Mouse (Mus musculus) fat pad, adult 2 months (tissue): Measurements from ENCODE around the gene Arrdc4.

Source experiments
- DNase-seq: peaks from one replicate; pipeline ENCODE4 v3.0.0-alpha.2; 2011; ENCODE audit warnings: low read depth, low spot score; ENCODE audit errors: extremely low read depth

The Arrdc4 gene

GRCm38 (mm10) chr7:68748761-68749635, at the start of gene Arrdc4:
TSS of gene Arrdc4 (minus strand) at chr7:68749241.
- peak; percentile 95 for DNase-seq

DNA sequence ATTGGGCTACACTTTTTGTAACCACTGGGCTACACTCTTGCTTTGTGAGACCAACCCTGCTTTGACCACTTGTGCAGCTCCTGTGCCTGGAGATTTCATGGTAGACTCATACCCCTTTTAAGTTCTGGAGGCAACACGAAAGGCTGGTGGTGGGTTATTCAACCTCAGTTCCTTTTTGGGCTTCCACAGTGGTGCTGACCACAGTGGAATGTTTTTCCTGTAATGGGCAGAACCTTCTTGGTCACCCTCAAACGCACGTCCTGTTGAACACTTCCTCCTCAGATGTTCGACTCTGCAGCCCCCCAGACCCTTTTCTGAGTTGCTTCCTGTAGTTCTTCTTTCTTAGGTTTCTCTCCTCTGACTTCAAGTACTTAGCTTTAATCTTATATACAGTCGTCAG, 46.5 kb upstream of the Arrdc4 start:
- DNase-seq: no peak

DNA sequence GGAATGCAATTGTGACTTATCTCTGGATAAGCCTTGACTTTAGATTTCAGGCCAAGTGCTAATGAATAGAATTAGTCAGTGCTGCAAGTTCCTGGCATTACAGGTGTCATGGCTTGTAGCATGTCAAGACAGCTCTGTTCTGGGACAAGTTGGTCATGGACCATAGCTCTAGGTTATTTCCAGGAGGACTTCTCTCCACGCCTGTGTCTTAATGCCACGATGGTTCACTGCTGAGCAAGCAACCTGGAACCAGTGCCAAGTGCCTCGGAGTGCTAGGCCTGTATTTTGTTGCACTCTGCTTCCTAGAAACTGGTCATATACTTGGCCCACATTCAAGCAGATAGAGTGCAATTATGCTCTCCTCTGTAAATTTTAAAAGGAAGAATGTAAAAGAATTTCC, 39.7 kb upstream of the Arrdc4 start:
- peak; percentile 85 for DNase-seq

GRCm38 (mm10) chr7:68771757-68772094, 22.7 kb upstream of the Arrdc4 start:
- DNase-seq: no peak

DNA sequence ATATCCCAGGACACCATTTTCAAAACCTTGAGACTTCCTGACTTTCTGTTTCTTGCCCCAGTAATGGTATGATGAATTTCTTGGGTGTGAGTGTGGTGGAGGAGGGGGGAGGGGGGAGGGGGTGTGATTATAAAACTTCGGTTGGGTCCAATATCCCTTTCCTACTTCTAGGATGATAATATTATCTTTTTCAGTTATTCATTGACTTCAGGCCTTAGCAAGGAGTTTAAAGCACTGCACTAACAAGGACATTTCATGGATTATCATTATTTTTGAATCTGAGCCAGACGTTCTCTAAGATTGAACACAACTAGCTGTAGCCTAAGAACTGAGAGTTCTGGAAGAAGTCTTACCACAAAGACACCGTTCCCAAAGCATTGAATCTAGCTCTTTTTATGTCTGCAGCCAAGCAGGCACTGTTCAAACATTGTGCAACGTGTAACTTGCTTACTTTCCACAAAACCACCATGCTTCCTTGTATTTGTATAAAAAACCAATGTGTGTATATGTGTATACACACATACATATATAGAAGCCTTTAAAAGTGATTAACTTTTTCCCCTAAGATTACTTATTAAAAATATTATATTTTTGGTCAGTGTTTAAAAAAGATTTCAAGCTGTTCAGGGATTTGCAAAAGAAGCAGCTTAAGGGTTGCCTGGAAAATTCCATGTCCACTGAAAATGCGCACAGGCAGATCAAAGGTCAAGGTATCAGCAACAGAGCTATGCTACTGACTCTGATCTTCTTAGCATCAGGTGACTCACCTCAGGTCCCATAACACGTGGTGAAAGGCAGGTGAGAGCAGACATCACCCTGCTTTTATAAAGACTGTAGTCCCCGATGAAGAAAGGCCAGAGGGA, 22.1 kb upstream of the Arrdc4 start:
- DNase-seq: no peak

GRCm38 (mm10) chr7:68765926-68766325, 16.9 kb upstream of the Arrdc4 start:
- DNase-seq: no peak

DNA sequence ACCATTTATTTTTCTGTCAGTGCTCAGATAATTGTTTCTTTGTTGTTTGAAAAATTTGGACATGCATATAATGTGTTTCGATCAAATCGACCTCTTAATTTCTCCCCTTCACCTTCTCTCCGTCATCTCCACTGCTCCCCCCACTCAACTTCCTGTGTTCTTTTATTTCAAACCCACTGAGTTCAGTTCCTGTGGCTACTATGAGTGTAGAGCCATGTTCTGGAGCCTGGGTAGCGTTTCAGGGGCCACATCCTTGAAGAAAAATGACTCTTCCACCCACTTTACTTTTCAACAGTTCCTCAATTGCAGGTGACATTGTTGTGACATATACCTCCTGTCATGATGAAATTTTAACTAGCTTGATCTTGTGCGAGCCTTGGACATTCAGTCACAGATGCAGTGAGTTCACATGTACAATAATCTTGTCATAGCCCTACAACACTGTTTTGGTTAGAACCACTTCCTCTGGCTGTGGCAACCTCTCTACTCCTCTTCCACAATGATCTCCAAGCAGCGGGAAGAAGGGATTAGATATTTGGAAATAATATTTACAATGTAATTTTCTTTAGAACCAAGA, 10.2 kb upstream of the Arrdc4 start:
- DNase-seq: no peak

DNA sequence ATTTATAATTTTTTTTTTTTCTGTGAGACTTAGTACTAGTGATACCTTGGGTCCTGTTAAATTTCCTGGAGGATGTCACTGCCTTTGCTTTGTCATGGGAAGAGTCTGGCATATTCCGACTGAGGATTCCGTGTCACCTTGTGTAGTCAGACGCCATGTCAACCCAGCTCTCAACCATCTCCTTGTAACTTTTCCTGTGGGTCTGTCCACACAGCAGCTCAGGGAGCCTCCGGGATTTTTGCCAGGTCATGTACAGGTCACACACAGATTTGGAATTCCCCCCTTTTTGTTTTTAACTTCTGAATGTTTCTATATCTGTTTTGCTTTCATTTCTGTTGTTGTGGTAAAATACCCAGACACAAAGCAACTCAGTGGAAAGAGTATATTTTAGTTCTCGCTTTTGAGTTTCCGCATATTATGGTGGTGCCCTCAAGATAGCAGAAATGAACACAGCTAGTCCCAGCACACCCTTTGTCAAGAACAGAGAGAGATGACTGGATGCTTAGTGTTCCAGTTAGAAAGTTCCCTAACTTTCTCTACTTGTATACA, 7.7 kb upstream of the Arrdc4 start:
- no peak for DNase-seq

DNA sequence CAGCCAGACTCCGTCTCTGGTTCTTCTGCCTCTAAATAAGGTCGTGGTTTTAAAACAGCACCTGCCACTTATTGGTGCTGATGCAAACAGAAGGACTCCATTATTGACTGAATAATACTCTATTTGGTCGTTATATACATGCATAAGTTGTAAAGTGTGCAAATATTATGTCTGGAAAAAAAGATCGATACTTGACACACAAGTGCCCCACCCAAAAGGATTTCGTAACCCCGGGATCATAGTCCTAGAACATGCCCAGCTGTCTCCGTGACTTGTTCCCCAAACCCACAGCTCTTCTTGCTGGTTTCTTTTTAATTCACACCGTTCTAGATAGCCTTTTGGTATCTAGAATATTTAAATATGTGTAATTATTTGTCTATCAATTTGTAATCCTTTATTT, 878 bp upstream of the Arrdc4 start:
- DNase-seq: no peak

DNA sequence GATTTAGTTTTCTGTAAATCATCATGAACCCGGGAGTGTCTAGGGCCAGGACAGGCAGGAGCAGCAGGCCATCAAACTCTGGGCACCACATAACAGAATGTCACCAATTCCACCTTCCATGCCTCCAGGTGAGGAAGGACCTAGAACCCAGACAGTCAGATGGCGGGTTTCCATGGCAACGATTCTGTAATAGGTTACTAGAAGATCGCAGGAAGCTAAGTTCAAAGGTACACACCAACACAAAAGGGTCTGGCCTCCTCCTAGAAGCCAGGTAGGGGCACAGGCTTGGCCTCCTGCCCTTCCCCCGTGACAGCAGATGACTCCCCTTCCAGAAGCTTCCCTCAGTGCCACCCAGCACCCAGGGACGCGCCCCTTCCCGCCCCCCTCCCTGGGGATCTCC, 680 bp downstream of the Arrdc4 start:
- no peak for DNase-seq

GRCm38 (mm10) chr7:68744616-68745015, 4.4 kb downstream of the Arrdc4 start:
- DNase-seq: no peak

DNA sequence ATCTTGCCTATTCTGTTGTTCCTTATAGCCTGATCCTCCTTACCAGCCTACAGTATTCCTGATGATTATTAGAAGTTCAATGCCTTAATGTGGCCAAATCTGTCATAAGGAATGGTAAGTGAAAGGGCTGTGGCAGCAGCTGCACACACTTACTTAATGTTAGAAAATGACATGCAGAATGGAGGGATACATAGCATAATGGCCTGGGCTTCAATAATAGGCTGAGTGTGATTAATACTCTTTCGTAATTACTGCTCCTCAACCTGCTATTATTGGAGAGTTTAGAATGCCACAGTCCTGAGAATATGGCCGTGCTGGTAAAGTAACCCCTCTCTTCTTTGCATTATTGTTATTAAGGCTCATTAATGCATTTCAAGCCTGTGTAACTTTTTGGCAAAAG, 4.8 kb downstream of the Arrdc4 start:
- no peak for DNase-seq

DNA sequence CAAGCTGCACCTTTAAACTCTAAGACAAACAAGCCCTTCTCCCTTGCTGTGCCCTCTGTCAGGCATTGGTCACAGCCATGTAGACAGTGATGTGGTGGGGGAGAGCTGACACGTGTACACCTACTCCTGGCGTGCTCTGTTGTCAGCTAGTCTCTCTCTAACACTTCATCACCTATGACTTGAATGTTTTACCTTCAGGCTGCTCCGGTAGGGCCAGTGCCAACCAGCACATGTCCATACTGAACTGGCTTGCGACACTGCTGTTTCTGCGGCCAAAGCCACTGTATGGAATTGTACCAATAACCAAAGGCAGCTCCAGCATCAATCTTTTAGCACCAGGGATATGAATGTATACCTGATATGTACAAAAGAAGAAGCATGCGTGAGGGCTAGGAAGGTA, 8.3 kb downstream of the Arrdc4 start:
- DNase-seq: peak; percentile 77

- DNase-seq: no peak
Observed at GRCm38 (mm10) chr7:68738676-68739399, 10.2 kb downstream of the Arrdc4 start.

- no peak for DNase-seq
Observed at GRCm38 (mm10) chr7:68726380-68726779, 22.7 kb downstream of the Arrdc4 start.

DNA sequence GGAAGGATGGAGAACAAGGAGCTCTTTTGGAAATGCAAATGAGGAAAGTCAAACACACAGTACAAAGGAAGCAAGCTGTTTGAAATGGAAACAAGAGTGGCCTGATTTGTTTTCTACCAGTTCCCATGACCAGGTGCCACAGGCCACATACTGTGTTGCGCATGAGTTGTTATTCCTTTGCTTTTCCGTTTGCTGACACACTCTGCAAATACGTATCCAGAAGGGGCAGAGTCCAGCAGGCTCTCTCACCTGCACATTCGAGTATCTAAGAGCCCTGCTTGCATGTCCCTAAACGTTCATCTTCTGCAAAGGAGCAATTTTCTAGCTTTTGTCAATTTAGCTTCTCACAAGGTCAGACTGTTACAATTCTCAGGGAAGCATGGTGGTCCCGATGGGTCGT, 24.3 kb downstream of the Arrdc4 start:
- no peak for DNase-seq

DNA sequence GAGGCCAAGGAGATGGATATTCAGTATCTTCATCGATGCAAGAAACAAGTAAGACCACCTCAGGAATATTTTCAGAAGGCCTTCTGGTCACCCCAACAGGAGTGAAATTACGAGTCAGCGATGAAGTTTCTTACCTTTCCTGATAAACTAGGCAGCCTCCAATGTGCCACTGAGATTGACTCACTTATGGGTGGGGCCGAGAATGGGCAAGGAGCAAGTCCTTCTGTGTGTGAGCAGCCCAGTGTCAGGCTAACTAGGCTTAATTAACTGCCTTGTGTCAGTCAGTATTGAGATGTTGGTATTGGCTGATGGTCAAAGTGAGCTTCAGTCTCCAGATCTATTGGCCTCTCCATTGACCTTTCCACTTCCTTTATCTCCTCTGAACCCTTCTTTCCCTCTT, 27.5 kb downstream of the Arrdc4 start:
- DNase-seq: no peak

DNA sequence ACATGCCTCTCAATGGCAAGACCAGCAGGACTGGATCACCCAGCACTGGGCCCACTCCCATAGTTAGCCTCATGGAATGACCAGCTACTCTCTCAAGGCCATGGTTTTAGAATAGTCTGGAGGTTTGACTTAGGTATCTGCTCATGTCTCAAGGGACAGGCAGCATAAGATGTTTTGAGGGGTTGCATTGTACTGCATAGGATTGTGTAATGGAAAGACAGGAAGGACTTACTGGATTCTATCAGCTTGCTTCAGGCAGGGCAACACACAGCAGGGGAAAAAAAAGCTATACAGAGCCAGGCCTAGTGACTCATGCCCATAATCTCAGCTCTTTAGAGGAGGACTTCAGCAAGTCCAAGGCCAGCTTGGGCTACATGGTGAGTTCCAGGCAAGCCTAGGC, 31.1 kb downstream of the Arrdc4 start:
- DNase-seq: no peak

DNA sequence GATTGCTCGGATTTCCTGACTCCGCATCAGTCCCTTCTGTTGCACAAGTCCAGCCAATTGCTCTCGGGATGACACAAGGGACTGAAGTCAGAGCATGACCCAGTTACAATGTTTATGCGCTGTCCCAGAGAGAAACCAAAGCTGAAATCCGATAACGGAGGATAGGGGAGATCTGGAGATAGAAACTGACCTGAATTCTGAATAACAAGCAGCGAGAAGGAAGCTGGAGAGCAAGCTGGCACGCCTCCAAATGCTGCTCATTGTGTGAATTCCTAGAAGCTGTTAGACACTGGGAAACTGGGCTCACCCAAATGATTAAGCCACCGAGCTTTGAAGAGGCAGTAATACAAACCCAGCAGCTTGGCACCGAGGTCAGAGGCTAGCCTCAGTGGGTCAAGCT, 31.5 kb downstream of the Arrdc4 start:
- DNase-seq: no peak

DNA sequence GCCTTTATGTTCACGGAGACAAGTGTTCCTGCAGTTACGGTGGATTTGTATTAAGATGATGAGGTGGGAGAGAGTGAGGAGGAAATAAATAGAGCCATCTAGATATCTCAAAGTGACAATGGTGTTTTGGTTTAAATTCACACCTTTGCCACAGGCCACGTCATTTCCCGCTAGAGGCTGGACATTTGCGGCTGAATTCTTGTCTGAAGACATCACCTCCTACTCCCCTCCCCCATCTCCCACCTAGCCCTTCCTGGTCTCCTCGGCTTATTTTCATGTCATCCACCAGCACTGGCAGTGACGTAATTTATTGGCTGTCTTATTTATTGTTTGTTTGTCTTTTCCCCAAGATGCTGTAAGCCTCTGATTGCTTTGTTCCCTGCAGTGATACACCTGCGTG, 32.1 kb downstream of the Arrdc4 start:
- no peak for DNase-seq

DNA sequence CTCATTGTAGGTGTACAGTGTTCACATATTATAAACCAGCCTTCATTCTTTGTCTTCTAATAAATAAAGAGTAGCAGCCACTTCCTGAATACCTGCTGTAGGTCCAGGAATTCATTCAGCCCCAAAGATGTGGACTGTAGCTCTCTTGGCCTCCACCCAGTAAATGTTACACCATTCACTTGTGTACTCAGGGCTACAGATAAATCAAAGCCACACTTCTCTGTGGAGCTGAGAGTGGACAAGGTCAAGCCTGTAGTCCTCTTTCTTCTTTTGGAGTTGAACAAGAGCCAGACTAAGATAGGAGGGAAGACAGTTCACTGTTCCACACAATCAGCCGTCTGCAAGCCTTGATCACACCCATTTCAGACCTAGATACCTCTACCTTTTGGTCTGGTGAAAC, 36.1 kb downstream of the Arrdc4 start:
- no peak for DNase-seq
